Mouse (Mus musculus): ENCODE results near the gene Rrn3. TPM values are rescaled to one million over a fixed set of nuclear protein-coding genes. Genes with fewer than 3 reads are reported as not detected.
"Not testable (repeated sequence)": the region's sequence is repeated elsewhere in the genome, so short reads cannot be mapped to it uniquely, and the experiment has no call there.

Gene Rrn3
- polyA plus RNA-seq (2015; fragmentation: Nextera tagmentation; extraction: Ambion mirVana), result 76.6 and 88.3 TPM in 2 replicates

- peaks cover 10% of the 10 kb centered on the region for H3K36me3 ChIP-seq (ENCODE audit: control insufficient read depth, insufficient read depth, low read length)
- peak within 1 kb of the TSS; percentile 56 for H3K4me3 ChIP-seq (ENCODE audit: low read length)
- peak; percentile 100 for ATAC-seq
- no peaks in the 10 kb centered on the region for H3K27me3 ChIP-seq (replicated peaks; ENCODE audit: control insufficient read depth, insufficient read depth, low read length)
- H3K9me3 ChIP-seq (ENCODE audit: control insufficient read depth, low read length), result no peaks in the 10 kb centered on the region
- H3K27ac ChIP-seq (ENCODE audit: low read depth, low read length), result peak within 1 kb of the TSS; percentile 80
- WGBS, result under 1% methylated on average over 56 of the region's 57 CpGs
- peak within 1 kb of the TSS; percentile 79 for H3K4me2 ChIP-seq (ENCODE audit: low read length)
- peaks cover 11% of the 10 kb centered on the region for H3K4me1 ChIP-seq (ENCODE audit: control insufficient read depth, insufficient read depth, low read depth, low read length)
- peak within 1 kb of the TSS; percentile 86 for H3K9ac ChIP-seq (ENCODE audit: low read depth, low read length)
These were observed at the start of gene Rrn3 for GRCm38 (mm10) chr16:13780353-13781036. Gene Rrn3, plus strand, starts transcription at chr16:13780708.

DNA sequence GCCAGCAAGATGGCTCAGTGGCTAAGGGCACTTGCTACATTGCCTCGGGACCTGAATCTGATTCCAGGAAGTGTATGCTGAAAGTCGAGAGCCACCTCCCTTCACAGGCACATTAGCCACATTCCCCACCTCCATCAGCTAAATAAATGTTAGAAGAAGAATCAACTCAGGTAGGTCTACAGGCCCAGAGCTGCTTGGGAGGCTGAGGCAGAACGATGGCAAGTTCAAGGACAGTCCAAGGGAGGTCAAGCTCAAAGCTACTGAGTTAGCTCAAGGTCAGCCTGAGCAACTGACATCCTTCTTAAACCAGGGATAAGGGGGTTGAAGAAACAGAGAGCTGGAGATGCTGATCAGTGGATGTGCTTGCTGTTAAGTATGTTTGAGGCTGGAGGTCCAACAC, 47.7 kb upstream of the Rrn3 start:
- no peak for ATAC-seq
- WGBS, result 86% methylated on average over 3 of the region's 3 CpGs
- Histone ChIP-seq H3K9ac (ENCODE audit: low read depth, low read length) (no peak overlapping the region), H3K9me3 (ENCODE audit: control insufficient read depth, low read length) (no peaks in the 10 kb centered on the region), H3K4me3 (ENCODE audit: low read length) (no peak overlapping the region), H3K4me1 (ENCODE audit: control insufficient read depth, insufficient read depth, low read depth, low read length) (no peaks in the 10 kb centered on the region; the same call in 1 of the 2 replicates), H3K4me2 (ENCODE audit: low read length) (no peak overlapping the region), H3K27me3 (replicated peaks; ENCODE audit: control insufficient read depth, insufficient read depth, low read length) (no peaks in the 10 kb centered on the region), H3K36me3 (ENCODE audit: control insufficient read depth, insufficient read depth, low read length) (no peaks in the 10 kb centered on the region), H3K27ac (ENCODE audit: low read depth, low read length) (no peak overlapping the region)

GRCm38 (mm10) chr16:13733518-13734137, 46.9 kb upstream of the Rrn3 start:
- no peaks in the 10 kb centered on the region for H3K36me3 ChIP-seq (ENCODE audit: control insufficient read depth, insufficient read depth, low read length)
- no peak overlapping the region for H3K4me3 ChIP-seq (ENCODE audit: low read length)
- H3K27ac ChIP-seq (ENCODE audit: low read depth, low read length), result no peak overlapping the region
- no peaks in the 10 kb centered on the region for H3K27me3 ChIP-seq (replicated peaks; ENCODE audit: control insufficient read depth, insufficient read depth, low read length)
- no peaks in the 10 kb centered on the region for H3K9me3 ChIP-seq (ENCODE audit: control insufficient read depth, low read length)
- no peak for ATAC-seq
- no peak overlapping the region for H3K9ac ChIP-seq (ENCODE audit: low read depth, low read length)
- no peak overlapping the region for H3K4me2 ChIP-seq (ENCODE audit: low read length)
- 26% methylated on average over 9 of the region's 9 CpGs for WGBS
- no peaks in the 10 kb centered on the region; the same call in 1 of the 2 replicates for H3K4me1 ChIP-seq (ENCODE audit: control insufficient read depth, insufficient read depth, low read depth, low read length)

- H3K4me1 ChIP-seq (ENCODE audit: control insufficient read depth, insufficient read depth, low read depth, low read length), result no peaks in the 10 kb centered on the region
- no peak overlapping the region for H3K4me2 ChIP-seq (ENCODE audit: low read length)
- H3K36me3 ChIP-seq (ENCODE audit: control insufficient read depth, insufficient read depth, low read length), result no peaks in the 10 kb centered on the region
- no peak overlapping the region for H3K27ac ChIP-seq (ENCODE audit: low read depth, low read length)
- WGBS, result 90% methylated on average over 8 of the region's 8 CpGs
- ATAC-seq, result no peak
- no peak overlapping the region for H3K9ac ChIP-seq (ENCODE audit: low read depth, low read length)
- H3K4me3 ChIP-seq (ENCODE audit: low read length), result no peak overlapping the region
- H3K27me3 ChIP-seq (replicated peaks; ENCODE audit: control insufficient read depth, insufficient read depth, low read length), result no peaks in the 10 kb centered on the region
- no peaks in the 10 kb centered on the region for H3K9me3 ChIP-seq (ENCODE audit: control insufficient read depth, low read length)
These were observed 44.5 kb upstream of the Rrn3 start for GRCm38 (mm10) chr16:13735977-13736376.

- not testable (repeated sequence) for H3K36me3 ChIP-seq (ENCODE audit: control insufficient read depth, insufficient read depth, low read length); H3K4me2 ChIP-seq (ENCODE audit: low read length); H3K9ac ChIP-seq (ENCODE audit: low read depth, low read length); H3K4me3 ChIP-seq (ENCODE audit: low read length); ATAC-seq; H3K4me1 ChIP-seq (ENCODE audit: control insufficient read depth, insufficient read depth, low read depth, low read length); H3K9me3 ChIP-seq (ENCODE audit: control insufficient read depth, low read length); H3K27me3 ChIP-seq (replicated peaks; ENCODE audit: control insufficient read depth, insufficient read depth, low read length); H3K27ac ChIP-seq (ENCODE audit: low read depth, low read length)
- 77% methylated on average over 4 of the region's 4 CpGs for WGBS
These were observed 41.5 kb upstream of the Rrn3 start for GRCm38 (mm10) chr16:13739044-13739443.

- no peak overlapping the region for H3K4me3 ChIP-seq (ENCODE audit: low read length)
- H3K4me2 ChIP-seq (ENCODE audit: low read length), result no peak overlapping the region
- no peak overlapping the region for H3K27ac ChIP-seq (ENCODE audit: low read depth, low read length)
- H3K4me1 ChIP-seq (ENCODE audit: control insufficient read depth, insufficient read depth, low read depth, low read length), result no peaks in the 10 kb centered on the region
- no peaks in the 10 kb centered on the region for H3K36me3 ChIP-seq (ENCODE audit: control insufficient read depth, insufficient read depth, low read length)
- no peaks in the 10 kb centered on the region for H3K27me3 ChIP-seq (replicated peaks; ENCODE audit: control insufficient read depth, insufficient read depth, low read length)
- no peaks in the 10 kb centered on the region for H3K9me3 ChIP-seq (ENCODE audit: control insufficient read depth, low read length)
- no peak for ATAC-seq
- no peak overlapping the region for H3K9ac ChIP-seq (ENCODE audit: low read depth, low read length)
- WGBS, result 88% methylated on average over 2 of the region's 2 CpGs
These were observed 39.7 kb upstream of the Rrn3 start for GRCm38 (mm10) chr16:13740844-13741243.

- ATAC-seq, result no peak
- H3K4me1 ChIP-seq (ENCODE audit: control insufficient read depth, insufficient read depth, low read depth, low read length), result no peaks in the 10 kb centered on the region
- 94% methylated on average over 8 of the region's 8 CpGs for WGBS
These were observed 32.8 kb upstream of the Rrn3 start for GRCm38 (mm10) chr16:13747708-13748107.

GRCm38 (mm10) chr16:13748124-13748523, 32.4 kb upstream of the Rrn3 start:
- H3K4me3 ChIP-seq (ENCODE audit: low read length), result no peak overlapping the region
- no peak overlapping the region for H3K4me2 ChIP-seq (ENCODE audit: low read length)
- no peak for ATAC-seq
- WGBS, result 53% methylated on average over 3 of the region's 3 CpGs
- no peak overlapping the region for H3K9ac ChIP-seq (ENCODE audit: low read depth, low read length)
- no peaks in the 10 kb centered on the region for H3K4me1 ChIP-seq (ENCODE audit: control insufficient read depth, insufficient read depth, low read depth, low read length)
- H3K36me3 ChIP-seq (ENCODE audit: control insufficient read depth, insufficient read depth, low read length), result no peaks in the 10 kb centered on the region
- H3K27ac ChIP-seq (ENCODE audit: low read depth, low read length), result no peak overlapping the region
- no peaks in the 10 kb centered on the region for H3K27me3 ChIP-seq (replicated peaks; ENCODE audit: control insufficient read depth, insufficient read depth, low read length)
- no peaks in the 10 kb centered on the region for H3K9me3 ChIP-seq (ENCODE audit: control insufficient read depth, low read length)

More at GRCm38 (mm10) chr16:13747708-13748107, 32.8 kb upstream of the Rrn3 start:
- no peaks in the 10 kb centered on the region for H3K27me3 ChIP-seq (replicated peaks; ENCODE audit: control insufficient read depth, insufficient read depth, low read length)
- H3K9me3 ChIP-seq (ENCODE audit: control insufficient read depth, low read length), result no peaks in the 10 kb centered on the region
- H3K27ac ChIP-seq (ENCODE audit: low read depth, low read length), result no peak overlapping the region
- H3K4me2 ChIP-seq (ENCODE audit: low read length), result no peak overlapping the region
- H3K9ac ChIP-seq (ENCODE audit: low read depth, low read length), result no peak overlapping the region
- H3K36me3 ChIP-seq (ENCODE audit: control insufficient read depth, insufficient read depth, low read length), result no peaks in the 10 kb centered on the region
- no peak overlapping the region for H3K4me3 ChIP-seq (ENCODE audit: low read length)

GRCm38 (mm10) chr16:13748813-13749212, 31.7 kb upstream of the Rrn3 start:
- not testable (repeated sequence) for H3K4me1 ChIP-seq (ENCODE audit: control insufficient read depth, insufficient read depth, low read depth, low read length); H3K4me2 ChIP-seq (ENCODE audit: low read length); H3K9me3 ChIP-seq (ENCODE audit: control insufficient read depth, low read length); H3K27ac ChIP-seq (ENCODE audit: low read depth, low read length); H3K4me3 ChIP-seq (ENCODE audit: low read length); H3K9ac ChIP-seq (ENCODE audit: low read depth, low read length); ATAC-seq; H3K27me3 ChIP-seq (replicated peaks; ENCODE audit: control insufficient read depth, insufficient read depth, low read length); H3K36me3 ChIP-seq (ENCODE audit: control insufficient read depth, insufficient read depth, low read length)
- 14% methylated on average over 10 of the region's 10 CpGs for WGBS

Data from hindbrain, embryonic 16.5 days (tissue).